Mouse (Mus musculus): ENCODE results near the gene Mob3c. TPM values are rescaled to one million over a fixed set of nuclear protein-coding genes. Genes with fewer than 3 reads are reported as not detected.

The Mob3c gene
- polyA plus RNA-seq, 1 experiment from 2014 or later = 6.0 TPM

DNA sequence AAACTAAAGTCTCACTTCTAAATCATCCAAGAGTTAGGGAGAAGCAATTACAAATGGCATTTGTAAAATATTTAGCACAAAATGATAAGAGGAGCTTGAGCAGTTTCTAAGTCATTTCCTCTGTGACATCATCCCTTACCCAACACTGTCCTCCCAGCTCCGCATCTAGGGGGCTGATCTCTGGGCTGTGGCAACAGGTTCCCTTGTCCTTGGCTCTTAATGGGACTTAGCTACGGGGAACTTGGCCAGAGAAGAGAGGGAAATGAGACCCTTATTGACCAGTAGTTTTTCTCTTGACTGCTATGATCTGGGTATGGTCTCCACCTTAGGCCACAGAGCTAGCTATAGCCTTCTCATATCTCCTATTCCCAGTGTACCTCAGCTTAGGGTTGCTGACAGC, 2.6 kb upstream of the Mob3c start:
- no peak overlapping the region for H3K4me3 ChIP-seq (ENCODE audit: low read depth, low read length)
- no peak overlapping the region for H3K27ac ChIP-seq (replicated peaks; ENCODE audit: low read depth, low read length)
- no peak overlapping the region for H3K9ac ChIP-seq (ENCODE audit: low read length)
- ATAC-seq (ENCODE audit: insufficient number of reproducible peaks, low FRiP score, low TSS enrichment, low read depth) (no peak), DNase-seq (ENCODE audit: low spot score) (no peak)
- H3K9me3 ChIP-seq (ENCODE audit: control insufficient read depth, low read length) = no peaks in the 10 kb centered on the region
- 85% methylated on average over 2 of the region's 2 CpGs for WGBS
- H3K4me2 ChIP-seq (ENCODE audit: low read depth, severe bottlenecking) = no peak overlapping the region
- H3K36me3 ChIP-seq (ENCODE audit: control insufficient read depth, insufficient read depth, low read length) = no peaks in the 10 kb centered on the region
- no peaks in the 10 kb centered on the region for H3K27me3 ChIP-seq (ENCODE audit: control insufficient read depth, insufficient read depth, low read length)
- no peaks in the 10 kb centered on the region for H3K4me1 ChIP-seq (ENCODE audit: control insufficient read depth, insufficient read depth, low read length)

- H3K27ac ChIP-seq (replicated peaks; ENCODE audit: low read depth, low read length) = no peak overlapping the region
- no peak overlapping the region for H3K4me3 ChIP-seq (ENCODE audit: low read depth, low read length)
- H3K27me3 ChIP-seq (ENCODE audit: control insufficient read depth, insufficient read depth, low read length) = no peaks in the 10 kb centered on the region
- WGBS = 67% methylated on average over 3 of the region's 3 CpGs
- H3K4me2 ChIP-seq (ENCODE audit: low read depth, severe bottlenecking) = no peak overlapping the region
- no peaks in the 10 kb centered on the region for H3K9me3 ChIP-seq (ENCODE audit: control insufficient read depth, low read length)
- DNase-seq (ENCODE audit: low spot score) (no peak), ATAC-seq (ENCODE audit: insufficient number of reproducible peaks, low FRiP score, low TSS enrichment, low read depth) (no peak)
- no peaks in the 10 kb centered on the region for H3K36me3 ChIP-seq (ENCODE audit: control insufficient read depth, insufficient read depth, low read length)
- no peak overlapping the region for H3K9ac ChIP-seq (ENCODE audit: low read length)
- no peaks in the 10 kb centered on the region for H3K4me1 ChIP-seq (ENCODE audit: control insufficient read depth, insufficient read depth, low read length)
Observed at GRCm38 (mm10) chr4:115827066-115827465, 826 bp upstream of the Mob3c start.

DNA sequence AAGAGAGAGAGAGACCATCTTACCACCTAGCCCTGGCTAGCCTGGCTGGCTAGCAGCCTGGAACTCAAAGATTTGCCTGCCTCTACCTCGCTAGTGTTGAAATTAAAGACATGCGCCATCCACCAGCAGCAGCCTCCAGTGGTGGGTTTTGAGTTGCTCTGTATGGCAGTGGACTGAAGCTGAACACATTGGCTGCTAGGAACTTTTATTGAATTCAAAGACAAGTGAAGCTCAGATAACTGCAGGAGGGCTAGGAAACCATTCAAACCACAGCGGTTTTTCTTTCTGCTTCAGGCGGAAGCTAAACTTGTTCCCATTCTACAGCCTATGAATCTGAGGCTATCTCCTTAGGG, 381 bp upstream of the Mob3c start:
- Histone ChIP-seq H3K4me2 (ENCODE audit: low read depth, severe bottlenecking) (peak overlapping the region; percentile 65), H3K27me3 (ENCODE audit: control insufficient read depth, insufficient read depth, low read length) (no peaks in the 10 kb centered on the region), H3K27ac (replicated peaks; ENCODE audit: low read depth, low read length) (no peak overlapping the region), H3K9ac (ENCODE audit: low read length) (peak overlapping the region; percentile 64), H3K4me3 (ENCODE audit: low read depth, low read length) (peak overlapping the region; percentile 60), H3K36me3 (ENCODE audit: control insufficient read depth, insufficient read depth, low read length) (no peaks in the 10 kb centered on the region), H3K9me3 (ENCODE audit: control insufficient read depth, low read length) (no peaks in the 10 kb centered on the region), H3K4me1 (ENCODE audit: control insufficient read depth, insufficient read depth, low read length) (no peaks in the 10 kb centered on the region)
- no peak for DNase-seq (ENCODE audit: low spot score)
- 2% methylated on average over 4 of the region's 4 CpGs for WGBS
- no peak for ATAC-seq (ENCODE audit: insufficient number of reproducible peaks, low FRiP score, low TSS enrichment, low read depth)

DNA sequence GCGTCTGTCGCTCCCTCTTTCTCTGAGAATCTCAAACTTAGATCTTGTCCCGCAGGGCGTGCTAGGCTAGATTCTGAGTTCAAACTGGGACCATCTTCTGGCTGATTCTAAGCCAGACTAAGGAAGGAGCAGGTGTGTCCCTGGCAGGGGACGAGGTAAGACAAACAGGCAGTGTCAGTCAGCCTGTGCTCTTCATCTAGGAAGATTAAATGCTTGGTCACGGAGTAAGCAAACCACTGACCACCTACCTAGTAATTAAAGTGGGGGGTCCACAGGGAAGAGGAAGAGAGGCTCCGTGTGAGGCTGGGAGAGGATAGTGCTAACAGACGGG, 645 bp downstream of the Mob3c start:
- no peaks in the 10 kb centered on the region for H3K9me3 ChIP-seq (ENCODE audit: control insufficient read depth, low read length)
- H3K27ac ChIP-seq (replicated peaks; ENCODE audit: low read depth, low read length) = no peak overlapping the region
- peak overlapping the region; percentile 65 for H3K4me2 ChIP-seq (ENCODE audit: low read depth, severe bottlenecking)
- no peak for DNase-seq (ENCODE audit: low spot score)
- H3K4me3 ChIP-seq (ENCODE audit: low read depth, low read length) = peak overlapping the region; percentile 60
- WGBS = 9% methylated on average over 8 of the region's 8 CpGs
- no peaks in the 10 kb centered on the region for H3K4me1 ChIP-seq (ENCODE audit: control insufficient read depth, insufficient read depth, low read length)
- no peaks in the 10 kb centered on the region for H3K27me3 ChIP-seq (ENCODE audit: control insufficient read depth, insufficient read depth, low read length)
- no peaks in the 10 kb centered on the region for H3K36me3 ChIP-seq (ENCODE audit: control insufficient read depth, insufficient read depth, low read length)
- no peak overlapping the region; the same call in 1 of the 2 replicates for H3K9ac ChIP-seq (ENCODE audit: low read length)
- ATAC-seq (ENCODE audit: insufficient number of reproducible peaks, low FRiP score, low TSS enrichment, low read depth) = peak; percentile 20; the same call in 1 of the 2 replicates

GRCm38 (mm10) chr4:115830491-115830890, 2.6 kb downstream of the Mob3c start:
- Histone ChIP-seq H3K4me1 (ENCODE audit: control insufficient read depth, insufficient read depth, low read length) (no peaks in the 10 kb centered on the region), H3K9me3 (ENCODE audit: control insufficient read depth, low read length) (no peaks in the 10 kb centered on the region), H3K4me3 (ENCODE audit: low read depth, low read length) (no peak overlapping the region), H3K27ac (replicated peaks; ENCODE audit: low read depth, low read length) (no peak overlapping the region), H3K36me3 (ENCODE audit: control insufficient read depth, insufficient read depth, low read length) (no peaks in the 10 kb centered on the region), H3K27me3 (ENCODE audit: control insufficient read depth, insufficient read depth, low read length) (no peaks in the 10 kb centered on the region), H3K4me2 (ENCODE audit: low read depth, severe bottlenecking) (no peak overlapping the region), H3K9ac (ENCODE audit: low read length) (no peak overlapping the region)
- 80% methylated on average over 5 of the region's 5 CpGs for WGBS
- no peak for DNase-seq (ENCODE audit: low spot score)
- no peak for ATAC-seq (ENCODE audit: insufficient number of reproducible peaks, low FRiP score, low TSS enrichment, low read depth)

DNA sequence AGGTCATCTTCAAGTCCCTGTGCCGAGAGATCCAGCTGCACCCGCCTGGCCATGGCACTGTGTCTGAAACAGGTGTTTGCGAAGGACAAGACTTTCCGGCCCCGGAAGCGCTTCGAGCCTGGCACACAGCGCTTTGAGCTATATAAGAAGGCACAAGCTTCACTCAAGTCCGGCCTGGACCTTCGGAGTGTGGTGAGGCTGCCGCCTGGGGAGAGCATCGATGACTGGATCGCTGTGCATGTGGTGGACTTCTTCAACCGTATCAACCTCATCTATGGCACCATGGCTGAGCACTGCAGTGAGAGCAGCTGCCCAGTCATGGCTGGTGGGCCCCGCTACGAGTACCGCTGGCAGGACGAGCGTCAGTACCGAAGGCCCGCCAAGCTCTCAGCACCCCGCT, 3.3 kb downstream of the Mob3c start:
- Histone ChIP-seq H3K36me3 (ENCODE audit: control insufficient read depth, insufficient read depth, low read length) (no peaks in the 10 kb centered on the region), H3K27me3 (ENCODE audit: control insufficient read depth, insufficient read depth, low read length) (no peaks in the 10 kb centered on the region), H3K27ac (replicated peaks; ENCODE audit: low read depth, low read length) (no peak overlapping the region), H3K4me2 (ENCODE audit: low read depth, severe bottlenecking) (no peak overlapping the region), H3K4me1 (ENCODE audit: control insufficient read depth, insufficient read depth, low read length) (no peaks in the 10 kb centered on the region), H3K9me3 (ENCODE audit: control insufficient read depth, low read length) (no peaks in the 10 kb centered on the region), H3K4me3 (ENCODE audit: low read depth, low read length) (no peak overlapping the region), H3K9ac (ENCODE audit: low read length) (no peak overlapping the region)
- ATAC-seq (ENCODE audit: insufficient number of reproducible peaks, low FRiP score, low TSS enrichment, low read depth) (no peak), DNase-seq (ENCODE audit: low spot score) (no peak)
- WGBS = 95% methylated on average over 22 of the region's 22 CpGs

GRCm38 (mm10) chr4:115832040-115832439, 4.1 kb downstream of the Mob3c start:
- Histone ChIP-seq H3K4me3 (ENCODE audit: low read depth, low read length) (no peak overlapping the region), H3K9ac (ENCODE audit: low read length) (no peak overlapping the region), H3K27me3 (ENCODE audit: control insufficient read depth, insufficient read depth, low read length) (no peaks in the 10 kb centered on the region), H3K4me1 (ENCODE audit: control insufficient read depth, insufficient read depth, low read length) (no peaks in the 10 kb centered on the region), H3K4me2 (ENCODE audit: low read depth, severe bottlenecking) (no peak overlapping the region), H3K27ac (replicated peaks; ENCODE audit: low read depth, low read length) (no peak overlapping the region), H3K9me3 (ENCODE audit: control insufficient read depth, low read length) (no peaks in the 10 kb centered on the region), H3K36me3 (ENCODE audit: control insufficient read depth, insufficient read depth, low read length) (no peaks in the 10 kb centered on the region)
- DNase-seq (ENCODE audit: low spot score) (no peak), ATAC-seq (ENCODE audit: insufficient number of reproducible peaks, low FRiP score, low TSS enrichment, low read depth) (no peak)
- 73% methylated on average over 2 of the region's 2 CpGs for WGBS

- H3K4me2 ChIP-seq (ENCODE audit: low read depth, severe bottlenecking) = no peak overlapping the region
- no peak overlapping the region for H3K27ac ChIP-seq (replicated peaks; ENCODE audit: low read depth, low read length)
- WGBS = 76% methylated on average over 2 of the region's 2 CpGs
- no peaks in the 10 kb centered on the region for H3K27me3 ChIP-seq (ENCODE audit: control insufficient read depth, insufficient read depth, low read length)
- no peaks in the 10 kb centered on the region for H3K4me1 ChIP-seq (ENCODE audit: control insufficient read depth, insufficient read depth, low read length)
- H3K9ac ChIP-seq (ENCODE audit: low read length) = no peak overlapping the region
- ATAC-seq (ENCODE audit: insufficient number of reproducible peaks, low FRiP score, low TSS enrichment, low read depth) (no peak), DNase-seq (ENCODE audit: low spot score) (no peak)
- no peaks in the 10 kb centered on the region for H3K9me3 ChIP-seq (ENCODE audit: control insufficient read depth, low read length)
- H3K36me3 ChIP-seq (ENCODE audit: control insufficient read depth, insufficient read depth, low read length) = no peaks in the 10 kb centered on the region
- H3K4me3 ChIP-seq (ENCODE audit: low read depth, low read length) = no peak overlapping the region
Observed at GRCm38 (mm10) chr4:115835576-115835975, 7.7 kb downstream of the Mob3c start.

DNA sequence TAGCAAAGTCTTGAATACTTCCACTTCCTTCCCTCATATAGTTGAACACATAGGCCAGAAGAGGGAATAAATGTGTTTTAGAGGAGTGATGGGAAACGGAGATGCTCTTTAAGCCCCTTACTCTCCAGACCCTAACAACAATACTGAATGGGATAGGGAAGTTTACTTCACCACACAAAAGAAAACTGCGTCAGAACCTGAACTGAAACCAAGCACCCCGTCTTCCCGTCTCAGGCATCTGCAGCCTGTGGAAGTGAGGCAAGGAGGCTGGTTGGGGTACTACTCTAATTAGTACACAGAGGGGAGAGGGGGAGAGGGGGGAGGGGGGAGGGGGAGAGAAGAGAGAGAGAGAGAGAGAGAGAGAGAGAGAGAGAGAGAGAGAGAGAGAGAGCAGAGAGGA, 10.3 kb downstream of the Mob3c start:
- DNase-seq (ENCODE audit: low spot score) (no peak), ATAC-seq (ENCODE audit: insufficient number of reproducible peaks, low FRiP score, low TSS enrichment, low read depth) (no peak)
- Histone ChIP-seq H3K4me2 (ENCODE audit: low read depth, severe bottlenecking) (peak overlapping the region; percentile 64; the same call in 1 of the 2 replicates), H3K9ac (ENCODE audit: low read length) (no peak overlapping the region), H3K27ac (replicated peaks; ENCODE audit: low read depth, low read length) (no peak overlapping the region), H3K4me3 (ENCODE audit: low read depth, low read length) (no peak overlapping the region), H3K27me3 (ENCODE audit: control insufficient read depth, insufficient read depth, low read length) (no peaks in the 10 kb centered on the region), H3K4me1 (ENCODE audit: control insufficient read depth, insufficient read depth, low read length) (no peaks in the 10 kb centered on the region), H3K36me3 (ENCODE audit: control insufficient read depth, insufficient read depth, low read length) (no peaks in the 10 kb centered on the region), H3K9me3 (ENCODE audit: control insufficient read depth, low read length) (no peaks in the 10 kb centered on the region)
- 77% methylated on average over 4 of the region's 4 CpGs for WGBS
